Mouse (Mus musculus) mesoderm, embryonic 11.5 days (tissue): ENCODE measurements around the gene Cdc34.
A peak's percentile ranks its signal among the peaks of the same experiment; 100 is the strongest.

Experiments
- DNase-seq: peaks from one replicate; pipeline ENCODE4 v3.0.0-alpha.2; 2012; ENCODE audit warnings: low read depth, low spot score

The Cdc34 gene

GRCm38 (mm10) chr10:79681591-79682245, at the start of gene Cdc34:
Gene Cdc34, plus strand, starts transcription at chr10:79682195.
- peak; percentile 100 for DNase-seq

DNA sequence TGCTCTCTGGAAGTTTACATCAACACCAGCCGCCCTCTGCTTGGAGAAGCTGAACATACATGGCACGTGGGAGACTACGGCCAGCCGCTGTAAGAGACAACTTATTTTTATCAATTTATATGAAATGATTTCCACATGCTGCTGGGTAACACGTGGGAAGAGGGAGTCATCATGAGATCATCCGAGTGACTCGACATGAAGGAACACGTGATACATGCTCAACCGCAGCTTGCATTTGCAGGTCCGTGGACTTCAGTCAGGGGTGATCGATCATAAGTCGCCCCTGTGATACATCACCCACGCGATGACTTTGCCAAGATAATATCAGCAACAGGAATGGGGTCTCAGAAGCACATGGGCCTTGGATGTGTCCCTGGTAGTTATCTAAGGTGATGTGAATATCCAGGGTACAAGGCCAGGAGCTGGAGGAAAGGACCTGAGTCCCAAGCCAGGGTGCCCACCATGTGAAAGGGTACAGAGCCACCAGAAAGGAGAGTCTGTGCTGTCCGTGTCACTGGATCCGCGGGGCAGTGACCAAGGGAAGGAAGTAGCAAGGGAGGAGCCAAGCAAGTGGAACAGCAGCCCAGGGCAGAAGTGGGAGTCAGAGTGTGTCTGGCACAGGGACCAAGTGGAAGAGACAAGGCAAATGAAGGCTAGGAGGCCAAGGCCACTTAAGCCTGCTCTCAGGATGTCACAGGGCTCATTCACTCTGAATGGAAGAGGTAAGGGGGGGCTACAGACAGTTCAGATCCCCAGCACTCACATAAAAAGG, 48.8 kb upstream of the Cdc34 start:
- DNase-seq: no peak

DNA sequence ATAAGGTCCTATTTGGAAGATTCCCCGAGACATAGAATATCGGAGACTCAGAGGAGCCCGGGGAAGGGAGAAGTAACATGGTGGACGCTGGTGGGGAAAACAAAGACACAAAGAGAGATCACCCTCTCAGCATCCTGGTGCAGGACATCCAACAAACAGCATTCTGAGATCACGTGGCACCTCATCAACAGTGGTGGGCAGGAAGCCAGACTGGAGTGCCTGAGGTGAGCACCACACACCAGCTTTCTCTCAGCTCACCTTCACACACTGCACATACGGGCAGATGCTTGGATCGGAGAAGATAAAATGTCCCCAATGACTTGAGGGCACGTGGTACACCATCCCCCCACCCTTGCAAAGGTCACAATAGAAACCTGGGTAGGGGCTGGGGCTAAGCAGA, 45.7 kb upstream of the Cdc34 start:
- no peak for DNase-seq

DNA sequence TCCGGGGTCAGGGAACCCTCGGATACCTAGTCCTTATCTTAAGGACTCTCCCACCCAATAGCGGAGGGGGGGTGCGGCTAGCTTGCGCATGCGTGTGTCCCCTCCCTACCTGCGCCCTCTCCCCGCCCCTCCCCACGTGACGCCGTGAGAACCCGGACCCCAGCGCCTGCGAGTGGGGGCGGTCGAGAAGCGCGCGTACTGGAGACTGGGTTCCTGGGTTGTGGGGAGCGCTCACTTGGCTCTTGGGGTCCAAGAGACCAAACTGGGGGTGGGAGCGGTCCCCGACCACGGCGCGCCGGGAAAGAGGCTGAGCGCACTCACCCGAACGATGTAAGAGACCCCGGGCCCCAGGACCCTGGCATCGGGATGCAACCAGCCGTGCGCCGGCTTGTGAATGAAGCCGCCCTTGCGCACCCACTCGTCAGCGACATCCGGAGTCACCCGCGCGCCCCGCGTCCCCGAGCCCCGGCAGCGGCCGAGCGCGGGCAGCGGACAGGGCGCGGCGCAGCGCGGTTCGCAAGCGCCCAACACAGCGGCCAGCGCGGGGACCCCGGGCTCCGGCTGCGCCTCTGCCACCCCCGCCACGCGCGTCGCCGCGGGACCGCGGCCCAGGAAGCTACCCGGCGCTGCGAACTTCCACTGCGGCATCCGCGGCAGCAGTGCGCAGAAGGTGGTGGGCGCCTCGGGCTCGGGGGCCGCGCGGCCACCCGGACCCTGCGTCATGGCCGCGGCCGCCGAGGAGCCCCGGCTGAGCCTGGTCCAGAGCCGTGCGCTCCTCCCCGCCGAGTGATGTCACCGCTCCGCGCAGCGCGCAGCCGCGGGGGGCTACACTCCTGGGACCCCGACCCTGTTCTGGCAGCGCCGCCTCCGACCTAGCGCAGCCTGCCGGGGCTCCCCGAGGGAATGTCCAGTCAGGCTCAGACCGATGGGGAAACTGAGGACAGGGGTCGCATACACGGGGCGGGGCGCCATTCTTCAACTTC, 44.6 kb upstream of the Cdc34 start, which contains the start of gene Shc2:
Shc2 (minus strand) TSS at position 791 of the 983 bp plus-strand sequence.
- peak; percentile 77 for DNase-seq

DNA sequence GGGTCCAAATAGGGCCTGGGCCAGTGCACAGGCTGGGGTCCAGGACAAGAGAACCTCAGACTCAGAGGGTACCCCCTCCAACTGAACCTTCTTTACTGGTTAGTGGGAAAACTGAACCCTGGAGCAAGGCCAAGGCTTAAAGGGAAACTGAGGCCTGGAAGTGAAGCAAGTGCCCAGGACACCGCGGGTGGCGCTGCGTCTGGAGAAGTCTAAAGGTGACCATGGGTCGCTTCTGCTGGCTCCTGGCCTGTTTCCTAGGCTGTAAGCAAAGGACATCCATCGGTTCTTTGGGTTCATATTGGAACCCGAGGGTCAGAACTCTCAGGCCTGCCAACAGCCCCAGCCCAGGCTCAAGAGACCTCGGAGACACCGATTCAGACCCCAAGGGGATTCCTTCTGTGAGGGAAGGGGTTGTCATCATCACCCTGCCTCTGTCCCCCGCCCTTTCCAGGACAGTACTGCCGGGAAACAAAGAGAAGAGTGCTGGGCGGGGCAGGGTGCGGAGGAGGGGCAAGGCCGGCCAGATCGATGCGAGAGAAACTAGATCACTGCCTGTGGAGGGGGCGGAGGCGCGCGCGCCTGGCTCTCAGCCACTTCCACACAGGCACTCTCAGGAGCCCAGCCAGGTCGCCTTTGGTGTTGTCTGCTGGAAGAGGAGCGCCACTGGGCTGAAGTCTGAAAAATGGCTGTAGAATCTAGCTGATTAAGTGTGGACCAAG, 43.4 kb upstream of the Cdc34 start:
- peak; percentile 72 for DNase-seq

DNA sequence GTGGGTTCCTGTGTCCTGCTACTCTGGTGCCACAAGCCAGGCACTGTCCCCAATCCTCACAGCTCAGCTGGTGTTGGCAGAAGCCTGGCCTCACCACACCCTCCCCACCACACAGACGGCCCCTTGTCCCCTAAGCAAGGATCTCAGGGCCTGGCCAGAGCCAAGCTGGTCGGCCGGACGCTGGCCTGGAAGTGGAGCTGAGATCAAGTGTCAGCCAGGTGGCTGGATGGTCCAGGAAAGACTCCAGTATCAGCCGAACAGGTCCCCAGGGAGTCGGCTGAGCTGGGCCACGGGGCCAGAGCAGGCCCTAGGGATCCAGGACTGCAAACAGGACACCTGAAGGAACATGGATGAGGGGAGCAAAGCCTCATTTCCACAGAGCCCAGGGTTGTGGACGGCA, 36.3 kb upstream of the Cdc34 start, which contains the start of gene Odf3l2:
Odf3l2 (minus strand) TSS at position 28 of the 400 bp plus-strand sequence.
- DNase-seq: no peak

GRCm38 (mm10) chr10:79649070-79649751, 32.8 kb upstream of the Cdc34 start:
- peak; percentile 85 for DNase-seq

- DNase-seq: no peak
These were observed 29.2 kb upstream of the Cdc34 start for GRCm38 (mm10) chr10:79652789-79653188.

GRCm38 (mm10) chr10:79654946-79655395, 27.0 kb upstream of the Cdc34 start:
- DNase-seq: peak; percentile 74

GRCm38 (mm10) chr10:79658829-79659228, 23.2 kb upstream of the Cdc34 start:
- DNase-seq: no peak

DNA sequence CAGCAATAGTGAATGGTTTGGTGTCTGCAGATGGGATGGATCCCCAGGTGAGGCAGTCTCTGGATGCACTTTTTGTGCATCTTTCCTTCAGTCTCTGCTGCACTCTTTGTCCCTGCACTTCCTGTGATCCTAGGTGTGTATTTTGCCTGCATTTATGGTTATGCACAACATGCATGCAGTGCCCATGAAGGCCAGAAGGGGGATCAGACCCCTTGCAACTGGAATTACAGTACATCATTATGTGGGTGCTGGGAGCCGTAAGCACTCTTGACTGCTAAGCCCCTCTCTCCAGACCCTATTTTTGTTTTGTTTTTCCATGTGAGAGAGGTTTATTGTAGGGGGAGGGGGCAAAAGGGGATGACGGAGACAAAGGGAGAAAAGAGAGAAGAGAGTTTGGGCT, 21.7 kb upstream of the Cdc34 start:
- no peak for DNase-seq

GRCm38 (mm10) chr10:79661861-79662260, 20.1 kb upstream of the Cdc34 start:
- DNase-seq: no peak

GRCm38 (mm10) chr10:79664131-79664665, 17.8 kb upstream of the Cdc34 start, which contains the start of gene Madcam1:
Gene Madcam1, plus strand, starts transcription at chr10:79664559.
- DNase-seq: peak; percentile 80

- no peak for DNase-seq
These were observed 16.9 kb upstream of the Cdc34 start for GRCm38 (mm10) chr10:79665051-79665450.

GRCm38 (mm10) chr10:79666493-79666892, 15.5 kb upstream of the Cdc34 start:
- no peak for DNase-seq

DNA sequence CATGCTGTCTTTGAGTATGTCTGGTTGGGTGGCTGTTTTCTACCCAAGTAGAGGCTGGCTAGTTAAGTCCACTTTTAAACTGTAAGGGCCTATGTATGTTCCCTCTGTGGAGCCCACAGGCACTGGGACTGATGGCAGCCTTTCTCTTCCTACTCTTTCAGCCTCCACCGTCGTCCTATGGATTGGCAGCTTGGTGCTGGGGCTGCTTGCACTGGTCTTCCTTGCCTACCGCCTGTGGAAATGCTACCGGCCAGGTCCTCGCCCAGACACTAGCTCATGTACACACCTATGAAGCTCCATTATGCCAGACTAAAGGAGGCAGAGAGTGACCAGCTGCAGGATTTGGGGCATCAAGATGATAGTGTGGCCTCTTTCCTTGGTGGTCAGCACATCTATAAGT, 13.9 kb upstream of the Cdc34 start:
- no peak for DNase-seq

- DNase-seq: peak; percentile 90
These were observed 13.0 kb upstream of the Cdc34 start, which contains the start of gene Tpgs1 for GRCm38 (mm10) chr10:79668771-79669575. Gene Tpgs1, plus strand, starts transcription at chr10:79669369.

DNA sequence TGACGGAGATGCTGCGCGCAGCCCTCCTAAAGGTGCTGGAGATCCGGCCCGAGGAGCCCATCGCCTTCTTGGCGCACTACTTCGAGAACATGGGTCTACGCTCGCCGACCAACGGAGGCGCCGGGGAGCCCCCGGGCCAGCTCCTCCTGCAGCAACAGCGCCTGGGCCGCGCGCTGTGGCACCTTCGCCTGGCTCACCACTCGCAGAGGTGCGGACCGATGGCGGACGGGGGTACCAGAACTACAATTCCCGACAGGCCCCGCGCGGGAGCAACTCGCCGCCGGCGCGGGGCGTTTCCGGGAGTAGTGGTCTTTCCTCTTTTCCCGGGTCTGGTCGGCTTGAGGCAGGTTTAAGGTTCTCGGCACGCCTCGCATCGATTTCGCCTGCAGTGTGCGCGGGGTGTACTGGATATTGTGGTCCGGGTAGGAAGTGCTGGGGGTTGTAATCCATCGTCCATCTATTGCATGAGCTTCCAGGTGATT, 12.4 kb upstream of the Cdc34 start:
- DNase-seq: peak; percentile 83
